Comparison of ENCODE assay signal across 25 mouse cellular contexts in the genomic region with DNA sequence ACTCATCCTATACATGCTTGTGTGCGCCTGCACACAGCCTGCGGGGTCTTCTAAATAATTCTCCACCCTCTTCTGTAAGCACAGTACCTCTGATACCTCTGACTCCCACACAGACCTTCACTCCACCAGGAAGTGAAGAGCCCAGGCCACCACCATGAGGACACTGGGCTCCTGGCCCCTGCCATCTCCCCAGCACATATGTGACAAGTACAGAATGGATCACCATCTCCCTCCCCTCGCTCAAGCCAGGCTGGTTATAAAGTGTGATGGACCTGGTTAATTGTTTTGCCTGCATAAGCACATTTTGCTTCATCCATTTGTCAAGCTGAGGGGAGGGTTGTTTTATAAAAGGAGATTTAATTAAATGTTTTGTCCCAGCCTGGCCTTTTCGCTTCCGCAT.
"Had no signal": no experiment of that assay in that cellular context is flagged by ENCODE, and none has a peak within 500 bp of the region (broad histone marks: within the 10 kb centered on the region; RNA-seq: fewer than 3 reads in every experiment).

No protein-coding gene starts in this region.

- ATAC-seq: forebrain, embryonic 16.5 days; hindbrain, postnatal 0 days; intestine, embryonic 16.5 days had no signal

- H3K9me3 ChIP-seq: heart, embryonic 13.5 days; heart, embryonic 15.5 days; kidney, embryonic 15.5 days; limb, embryonic 12.5 days; liver, embryonic 13.5 days had no signal

- H3K27me3 ChIP-seq: heart, embryonic 13.5 days; heart, embryonic 15.5 days; kidney, embryonic 15.5 days; limb, embryonic 12.5 days; liver, embryonic 13.5 days had no signal

- H3K4me2 ChIP-seq: heart, embryonic 11.5 days; heart, embryonic 13.5 days; heart, embryonic 15.5 days; kidney, embryonic 15.5 days; limb, embryonic 12.5 days; liver, embryonic 11.5 days; liver, embryonic 13.5 days had no signal

- H3K36me3 ChIP-seq: heart, embryonic 13.5 days; heart, embryonic 15.5 days; kidney, embryonic 15.5 days; limb, embryonic 12.5 days; liver, embryonic 13.5 days had no signal

- DNase-seq: gastrocnemius, postnatal 14 days; gastrocnemius, postnatal 36 days; heart, adult 18-20 months; heart, postnatal 14 days; heart, postnatal 36 days; kidney, adult 11 months; kidney, adult 2 months; kidney, adult 9 months; kidney, postnatal 14 days; kidney, postnatal 36 days; layer of hippocampus, adult 9-11 months; layer of hippocampus, postnatal 36 days; left cerebral cortex, postnatal 4 days; liver; liver, embryonic 13.5 days had no signal

- H3K27ac ChIP-seq: heart, embryonic 13.5 days; heart, embryonic 15.5 days; hindbrain, postnatal 0 days; kidney, embryonic 15.5 days; kidney, postnatal 0 days; limb, embryonic 12.5 days; liver, embryonic 13.5 days had no signal

- H3K4me3 ChIP-seq: heart, embryonic 13.5 days; heart, embryonic 15.5 days; kidney, embryonic 15.5 days; limb, embryonic 12.5 days; liver, embryonic 13.5 days had no signal

- H3K9ac ChIP-seq: heart, embryonic 13.5 days; heart, embryonic 15.5 days; kidney, embryonic 15.5 days; limb, embryonic 12.5 days; liver, embryonic 13.5 days had no signal

- H3K4me1 ChIP-seq: heart, embryonic 15.5 days; liver, embryonic 13.5 days had no signal
